Mouse (Mus musculus) CD8-positive naive resting alpha-beta T cell, adult 2 months (primary cell): ENCODE results near the gene G3bp2.

ENCODE experiments used
- DNase-seq, 2 experiments: peaks; one replicate each; pipeline ENCODE4 v3.0.0; 2022; ENCODE audit warnings: low read depth in 2 of 2, low spot score in 2 of 2

G3bp2 gene

DNA sequence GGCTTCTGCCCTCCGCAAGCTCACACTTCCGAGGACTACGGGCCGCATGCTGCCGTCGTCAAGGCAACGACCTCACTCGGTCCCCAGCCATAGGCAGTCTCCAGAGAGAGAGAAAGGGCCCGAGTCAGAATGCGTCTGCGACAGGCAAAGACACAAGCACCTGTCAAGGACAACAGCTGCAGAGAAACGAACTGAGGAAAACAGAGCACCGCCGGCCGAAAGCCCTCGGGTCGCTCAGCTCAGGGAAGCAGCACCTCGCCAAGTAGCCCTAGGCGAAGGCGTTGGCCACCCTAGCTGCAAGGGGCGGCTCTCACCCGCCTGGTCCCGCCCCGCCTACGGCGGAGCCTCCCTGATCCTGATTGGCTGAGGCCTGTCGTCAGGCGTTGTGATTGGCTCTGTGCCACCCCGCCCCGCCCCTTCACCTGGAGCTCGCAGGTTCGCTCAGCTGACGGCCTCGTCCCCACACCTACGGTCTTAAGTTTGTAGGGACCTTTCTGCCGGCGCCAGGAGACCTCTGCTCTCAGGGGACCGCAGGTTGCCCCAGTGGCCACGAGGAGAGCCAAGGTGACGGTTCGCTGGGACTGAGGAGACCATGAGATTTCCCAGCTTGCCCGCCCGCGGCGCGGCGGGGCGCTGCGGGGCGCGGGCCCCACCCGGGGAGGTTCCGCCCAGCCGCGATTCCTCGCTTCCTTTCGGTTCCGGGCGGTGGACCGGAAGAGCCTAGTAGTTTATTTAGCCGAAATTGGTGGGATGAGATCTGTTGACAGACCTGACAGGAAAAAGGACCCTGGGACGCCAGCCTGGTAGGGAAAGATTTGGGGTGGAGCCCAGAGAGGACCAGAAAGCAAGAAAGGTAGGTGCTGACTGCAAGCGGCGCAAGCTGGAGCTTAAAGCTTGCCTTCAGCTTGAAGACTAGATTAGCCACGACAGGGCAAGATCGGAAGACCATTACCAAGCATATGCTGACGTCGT, 40.9 kb downstream of the G3bp2 start:
- peak; percentile 94 to 96 for DNase-seq

DNA sequence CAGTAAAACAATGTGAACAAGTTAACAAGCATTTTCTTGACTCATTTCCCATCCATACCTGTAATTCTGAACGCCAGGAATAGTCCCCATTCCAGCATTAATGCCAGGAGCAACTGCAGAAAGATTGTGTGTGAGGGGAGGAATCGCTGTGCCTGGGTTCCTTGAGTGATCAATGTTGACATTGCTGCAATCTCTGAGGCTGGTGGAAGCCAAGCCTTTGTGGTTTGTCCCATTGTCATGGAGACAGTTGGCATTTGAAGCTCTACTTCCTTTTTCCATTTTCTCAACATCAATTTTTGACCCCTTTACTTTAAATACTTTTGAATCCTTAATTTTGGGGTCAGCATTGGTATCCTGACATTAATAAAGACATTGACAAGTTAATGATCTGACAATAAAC, 63.6 kb downstream of the G3bp2 start:
- DNase-seq = no peak

DNA sequence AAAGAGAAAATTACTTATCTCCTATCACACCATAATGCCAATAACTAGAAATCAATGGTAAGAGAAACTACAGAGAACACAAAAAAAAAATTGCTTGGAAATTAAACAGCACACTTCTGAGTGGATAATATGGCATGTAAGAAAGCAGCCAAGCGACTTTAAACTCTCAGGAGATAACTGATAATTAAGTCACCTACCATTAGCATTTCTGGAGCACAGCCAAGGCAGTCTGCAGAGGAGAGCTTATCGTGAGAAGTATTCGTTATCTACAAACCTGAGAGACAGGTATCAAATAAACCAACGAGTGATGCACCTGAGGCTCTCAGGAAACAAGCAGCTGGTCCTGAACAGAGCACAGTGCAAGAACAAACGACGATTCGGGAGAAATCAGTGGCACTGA, 71.8 kb downstream of the G3bp2 start:
- DNase-seq = no peak

DNA sequence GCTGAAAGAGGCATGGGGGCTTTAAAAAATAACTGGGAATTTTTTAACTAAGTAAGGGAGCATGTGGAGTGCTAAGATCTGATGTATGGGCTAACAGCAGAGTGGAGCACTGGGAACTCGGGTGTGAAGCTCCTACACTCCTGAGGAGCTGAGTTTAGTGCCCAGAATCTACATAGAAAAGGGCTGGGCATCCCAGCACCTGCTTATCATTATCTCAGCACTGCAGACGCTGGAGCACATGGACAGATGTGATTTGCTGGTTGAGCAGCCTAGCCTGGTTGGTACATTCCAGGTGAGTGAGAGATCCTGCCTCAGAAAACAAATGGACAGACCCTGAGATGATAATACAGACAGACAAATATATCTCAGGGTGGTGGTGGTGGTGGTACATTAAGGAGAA, 73.7 kb downstream of the G3bp2 start:
- DNase-seq = no peak

DNA sequence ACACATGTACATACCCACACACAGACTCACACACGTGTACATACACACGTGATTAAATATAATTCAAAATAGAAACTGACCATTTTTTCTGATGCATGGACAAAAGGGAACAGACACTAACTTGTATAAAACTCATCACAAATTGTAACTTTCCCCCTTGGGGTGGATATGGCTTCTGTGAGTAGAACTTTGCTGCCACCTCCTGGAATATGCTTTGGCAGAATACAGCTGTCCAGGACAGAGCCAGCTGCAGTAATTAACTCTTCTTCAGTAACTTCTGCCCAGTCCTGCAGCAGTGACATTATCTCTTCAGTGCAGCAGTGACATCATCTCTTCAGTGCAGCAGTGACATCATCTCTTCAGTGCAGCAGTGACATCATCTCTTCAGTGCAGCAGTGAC, 80.5 kb downstream of the G3bp2 start:
- peak; percentile 16 to 29 for DNase-seq
